Mouse (Mus musculus): ENCODE measurements around the gene Sh3bp5.

GRCm38 (mm10) chr14:31392300-31392699 lies 43.6 kb downstream of the Sh3bp5 start:
- no peak for TF ChIP-seq POLR2A (IDR thresholded peaks at IDR 0.05; ENCODE audit: low read depth, low read length)
- no peak for TF ChIP-seq CTCF (IDR thresholded peaks at IDR 0.05; ENCODE audit: extremely low read depth, insufficient read length, insufficient replicate concordance, low read depth, low read length)

Data from small intestine, adult 2 months (tissue).